Mouse (Mus musculus) telencephalon, adult 2 months (tissue): Measurements from ENCODE around the gene Golph3.

ENCODE experiments used
- DNase-seq: peaks from one replicate; pipeline ENCODE4 v3.0.0-alpha.2; 2011; ENCODE audit warnings: low read depth, low spot score

Gene Golph3

DNA sequence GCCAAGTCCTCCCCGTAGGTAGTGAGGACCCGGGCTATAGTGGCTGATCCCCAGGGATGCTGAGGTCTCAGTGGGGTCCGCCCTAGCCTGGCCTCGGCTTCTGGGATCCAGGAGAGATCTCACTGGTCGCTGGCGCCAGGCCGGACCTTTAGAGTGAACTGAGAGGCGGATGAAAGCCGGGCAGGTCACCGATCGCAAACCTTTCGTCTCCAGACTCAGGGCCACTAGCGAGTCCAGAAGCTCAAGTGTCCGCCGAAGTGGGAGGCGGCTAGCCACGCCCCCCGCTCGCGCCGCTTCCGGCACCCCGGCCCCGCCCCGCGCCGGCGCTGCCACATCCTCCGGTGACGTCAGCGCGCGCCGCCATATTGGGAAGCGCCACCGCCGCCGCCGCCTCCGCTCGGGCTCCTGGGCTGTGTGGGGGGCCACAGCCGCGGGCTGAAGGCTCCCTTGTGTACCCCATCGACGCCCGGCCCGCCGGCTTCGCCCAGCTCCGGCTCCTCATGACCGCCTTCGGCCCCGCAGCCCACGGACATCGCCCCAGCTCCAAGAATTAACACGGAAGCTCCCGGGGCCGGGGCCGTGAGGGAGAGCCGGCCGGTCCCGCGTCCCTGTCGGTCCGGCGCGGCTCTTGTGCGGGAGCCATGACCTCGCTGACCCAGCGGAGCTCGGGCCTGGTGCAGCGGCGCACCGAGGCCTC, at the start of gene Golph3:
Gene Golph3, plus strand, starts transcription at position 360 of the 697 bp plus-strand sequence.
- peak; percentile 62 for DNase-seq

DNA sequence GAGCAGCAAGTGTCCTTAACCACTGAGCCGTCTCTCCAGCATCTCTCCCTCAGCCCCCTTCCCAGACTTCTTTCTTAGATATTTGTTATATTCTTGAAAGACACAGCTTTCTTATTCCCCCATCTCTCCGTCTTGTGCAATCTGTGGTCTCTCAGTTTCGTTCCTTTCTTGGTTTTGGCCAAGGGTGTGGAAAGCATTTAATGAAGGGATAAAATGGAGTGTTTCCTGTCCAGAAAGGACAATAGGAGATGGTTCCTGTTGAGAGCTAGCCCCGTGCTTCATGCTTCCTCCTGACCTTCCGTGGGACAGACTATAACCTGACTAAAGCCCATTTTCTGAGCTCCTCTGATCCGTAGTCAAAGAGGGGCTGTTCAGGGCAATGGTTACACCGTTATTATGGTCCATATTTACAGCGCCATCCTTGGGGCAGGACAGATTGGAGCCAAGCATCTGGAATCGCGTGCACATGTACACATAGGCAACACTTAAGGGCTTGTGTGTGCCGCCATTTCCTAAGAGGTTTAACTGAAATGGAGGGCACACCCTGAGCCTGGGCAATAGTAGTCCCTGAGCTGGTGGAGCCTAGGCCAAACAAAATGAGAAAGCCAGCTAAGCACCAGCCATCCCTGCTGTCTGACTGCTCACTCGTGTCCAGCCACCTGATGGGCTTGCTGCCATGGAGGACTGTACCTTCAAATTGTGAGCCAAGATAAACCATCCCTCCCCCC, 47.8 kb upstream of the Golph3 start:
- no peak for DNase-seq

DNA sequence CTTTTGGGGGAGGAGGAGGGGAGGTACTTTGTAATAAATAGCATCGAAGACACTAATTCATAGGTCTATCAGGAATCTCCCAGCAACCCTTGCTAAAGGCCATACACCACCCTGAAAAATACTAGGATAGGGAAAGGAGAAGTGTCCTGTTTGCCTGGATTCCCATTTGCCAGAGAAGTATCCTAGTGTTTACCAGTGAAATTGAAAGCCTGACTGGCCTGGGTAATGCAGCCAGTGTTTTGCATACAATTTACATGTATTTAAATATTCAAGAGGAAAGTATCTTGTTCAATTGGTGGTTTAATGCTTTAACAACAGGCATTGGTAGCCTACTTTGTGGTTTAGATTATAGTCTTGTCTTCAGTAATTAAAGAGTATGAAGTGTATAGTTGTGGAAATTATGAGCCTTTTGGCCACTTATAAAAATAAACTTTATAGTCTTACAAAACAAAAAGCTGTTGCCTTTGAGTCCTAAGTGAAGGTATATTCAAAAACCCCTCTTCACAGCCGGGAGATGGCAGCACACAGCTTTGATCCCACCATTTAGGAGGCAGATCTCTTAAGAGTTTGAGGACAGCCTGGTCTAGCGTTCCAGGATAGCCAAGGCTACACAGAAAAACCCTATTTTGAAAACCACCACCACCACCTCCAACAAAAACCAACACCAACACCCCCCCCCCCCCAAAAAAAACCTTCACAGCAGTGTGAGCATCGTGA, 47.0 kb upstream of the Golph3 start:
- DNase-seq, result no peak

DNA sequence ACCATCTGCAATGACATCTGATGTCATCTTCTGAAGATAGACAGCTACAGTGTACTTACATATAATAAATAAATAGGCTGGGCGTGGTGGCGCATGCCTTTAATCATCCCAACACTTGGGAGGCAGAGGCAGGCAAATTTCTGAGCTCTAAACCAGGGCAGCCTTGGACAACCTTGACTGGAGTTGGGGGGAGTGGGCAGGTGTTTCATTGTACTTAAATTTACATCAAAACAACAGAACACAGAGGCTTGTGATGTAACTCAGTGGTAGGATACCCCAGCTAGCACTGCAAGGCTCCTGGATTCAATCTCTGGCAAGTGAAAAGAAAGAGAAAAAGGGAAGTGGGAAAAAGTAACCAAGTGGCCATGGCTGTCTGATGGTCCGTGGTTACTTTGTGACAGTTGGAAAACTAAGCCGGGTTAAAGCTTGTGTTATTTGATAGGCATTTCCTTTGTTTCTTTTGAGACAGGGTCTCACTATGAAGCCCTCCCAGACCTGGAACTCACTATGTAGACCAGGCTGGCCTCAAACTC, 46.1 kb upstream of the Golph3 start:
- no peak for DNase-seq

DNA sequence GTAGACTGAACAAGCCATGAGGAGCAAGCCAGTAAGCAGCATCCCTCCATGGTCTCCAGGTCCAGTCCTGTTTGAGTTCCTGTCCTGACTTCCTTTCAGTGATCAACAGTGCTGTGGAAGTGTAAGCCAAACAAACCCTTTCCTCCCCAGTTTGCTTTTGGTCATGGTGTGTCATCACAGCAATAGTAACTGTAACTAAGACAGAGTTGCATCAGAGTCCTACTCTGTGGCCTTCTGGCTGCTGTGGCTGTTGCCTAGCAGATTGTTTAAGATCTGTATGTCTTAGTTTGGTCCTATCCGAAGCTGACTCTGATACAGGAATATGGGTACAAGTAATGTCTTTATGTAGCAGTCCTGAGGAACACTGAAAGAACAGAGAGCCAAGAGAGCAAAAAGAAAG, 41.4 kb upstream of the Golph3 start:
- no peak for DNase-seq

DNA sequence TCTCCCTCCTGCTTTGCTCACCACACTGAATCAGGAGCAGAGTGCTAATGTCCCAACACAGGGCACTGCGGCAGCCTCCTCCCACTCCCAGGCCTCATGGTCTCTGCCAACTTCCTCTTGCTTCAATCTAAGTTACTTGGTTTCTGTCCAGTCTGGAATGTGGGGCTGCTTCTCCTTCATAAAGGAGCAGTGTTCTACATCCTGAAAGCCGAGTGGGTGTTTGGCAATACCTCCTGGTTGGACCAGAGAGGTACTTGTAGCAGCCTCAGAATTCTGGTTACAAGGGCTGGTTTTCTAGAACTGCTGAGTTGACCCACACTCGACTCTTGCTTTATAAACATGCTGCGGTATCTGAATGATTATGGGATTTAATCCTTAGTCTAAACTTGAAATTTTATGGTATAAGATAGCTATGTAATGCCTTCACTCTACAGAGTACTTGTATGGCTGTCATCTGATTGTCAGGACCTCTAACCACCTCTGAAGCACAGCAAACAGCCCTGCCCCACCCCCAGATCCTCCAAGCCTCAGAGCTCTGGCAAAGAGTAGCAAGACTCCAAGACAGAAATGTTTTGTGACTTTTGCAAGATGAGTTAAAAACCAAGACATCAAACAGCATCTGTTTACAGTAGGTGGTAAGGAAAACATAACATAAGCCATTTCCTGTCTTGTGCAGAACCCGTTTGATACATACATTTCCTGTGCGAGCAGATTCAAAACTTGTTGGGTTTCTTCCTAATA, 36.3 kb upstream of the Golph3 start:
- DNase-seq, result no peak

DNA sequence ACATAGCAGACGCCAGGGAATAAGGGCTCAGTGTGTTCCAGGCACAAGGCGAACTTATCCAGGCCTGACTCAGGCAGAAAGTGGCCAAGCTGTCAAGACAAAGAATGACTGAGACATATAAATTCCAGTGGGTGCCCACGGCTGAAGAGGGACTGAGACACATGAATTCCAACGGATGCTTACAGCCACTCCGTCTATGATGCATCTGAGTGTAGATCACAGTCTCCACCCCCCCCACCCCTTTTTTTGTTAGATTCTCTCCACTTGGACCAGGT, 35.8 kb upstream of the Golph3 start:
- DNase-seq, result no peak

DNA sequence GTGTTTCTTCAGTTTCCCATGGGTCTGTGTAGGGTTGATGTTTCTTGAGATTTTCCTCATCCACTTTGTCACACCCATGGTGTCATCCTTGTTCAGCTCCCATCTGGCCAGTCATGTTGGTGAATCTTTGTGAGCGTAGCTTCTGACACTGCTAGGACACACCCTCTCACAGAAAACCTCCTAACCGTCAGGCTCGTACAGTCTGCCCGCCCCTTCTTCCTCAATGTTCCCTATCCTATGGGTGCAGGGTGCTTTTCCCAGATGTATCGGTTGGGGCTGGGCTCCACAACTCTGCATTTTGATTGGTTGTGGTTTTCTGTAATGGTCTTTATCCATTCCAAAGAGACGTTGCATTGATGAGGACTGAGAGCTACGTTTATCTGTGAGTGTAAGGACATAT, 30.9 kb upstream of the Golph3 start:
- no peak for DNase-seq

DNA sequence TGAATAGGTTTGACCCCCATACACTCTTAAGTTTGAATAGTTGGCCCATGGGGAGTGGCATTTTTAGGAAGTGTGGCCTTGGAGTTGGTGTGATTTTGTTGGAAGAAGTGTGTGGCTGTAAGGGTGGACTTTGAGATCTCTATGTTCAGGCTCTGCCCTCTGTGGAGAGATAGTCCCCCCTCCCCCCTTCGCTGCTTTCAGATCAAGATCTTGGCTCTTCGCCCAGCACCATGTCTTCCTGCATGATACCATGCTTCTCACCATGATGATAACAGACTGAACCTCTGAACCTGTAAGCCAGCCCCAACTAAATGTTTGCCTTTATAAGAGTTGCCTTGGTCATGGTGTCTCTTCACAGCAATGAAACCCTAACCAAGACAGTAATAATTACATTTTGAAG, 29.5 kb upstream of the Golph3 start:
- DNase-seq, result no peak

DNA sequence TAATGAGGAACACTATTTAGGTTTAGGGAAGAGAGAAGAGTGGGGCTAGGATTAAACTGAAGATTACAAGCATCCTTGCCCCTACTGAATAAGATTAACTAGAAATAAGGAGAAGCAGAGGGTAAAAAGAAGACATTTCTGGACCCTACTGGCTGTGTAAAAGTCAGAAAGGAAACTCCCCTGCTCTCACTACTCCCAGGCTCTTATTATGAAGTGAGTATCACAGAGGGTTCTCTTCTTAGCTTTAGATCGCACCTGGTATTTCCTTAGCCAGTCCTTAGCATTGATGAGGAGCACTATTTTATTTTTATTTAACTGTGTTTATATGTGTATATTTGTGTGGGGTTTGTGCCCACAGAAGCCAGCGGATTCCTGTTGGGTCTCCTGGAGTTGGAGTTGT, 25.0 kb upstream of the Golph3 start:
- DNase-seq, result no peak

DNA sequence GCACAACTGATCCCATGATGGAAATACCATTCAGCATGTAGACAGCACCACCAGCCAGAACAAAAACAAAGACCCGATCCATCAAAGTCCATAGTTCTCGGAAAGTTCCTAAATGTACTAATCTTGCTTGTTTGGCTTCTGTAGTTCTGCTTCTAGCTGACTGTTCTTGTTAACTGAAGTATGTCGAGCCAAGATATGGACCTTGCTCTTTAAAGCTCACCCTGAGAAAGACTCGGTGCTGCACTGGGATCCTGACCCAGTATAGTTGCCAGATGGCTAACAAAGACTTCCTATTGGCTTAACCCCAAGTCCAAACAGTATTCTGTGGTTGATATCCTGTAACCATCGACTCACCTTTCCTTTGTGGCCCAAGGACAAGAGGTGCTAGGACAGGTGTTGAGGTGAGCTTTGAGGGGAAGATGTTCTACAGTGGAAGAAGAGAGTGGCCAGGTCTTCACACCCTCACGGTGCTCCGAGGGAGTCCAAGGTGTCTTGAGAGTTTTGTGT, 23.0 kb upstream of the Golph3 start:
- no peak for DNase-seq

DNA sequence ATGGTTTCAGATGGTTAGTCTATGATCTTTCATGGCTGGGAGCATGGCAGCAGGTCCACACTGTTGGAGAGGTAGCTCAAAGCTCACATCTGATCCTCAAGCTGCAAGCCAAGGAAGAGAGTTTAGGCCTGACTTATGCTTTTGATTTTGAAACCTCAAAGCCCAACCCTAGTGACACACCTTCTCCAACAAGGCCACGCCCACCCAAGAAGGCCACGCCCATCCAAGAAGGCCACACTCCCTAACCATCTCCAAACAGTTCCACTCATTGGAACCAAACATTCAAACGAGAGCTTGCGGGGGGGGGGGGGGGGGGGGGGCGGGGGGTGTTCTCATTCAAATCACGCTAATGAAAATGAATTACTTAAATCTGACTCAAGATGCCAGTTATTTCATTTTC, 19.5 kb upstream of the Golph3 start:
- DNase-seq, result no peak

DNA sequence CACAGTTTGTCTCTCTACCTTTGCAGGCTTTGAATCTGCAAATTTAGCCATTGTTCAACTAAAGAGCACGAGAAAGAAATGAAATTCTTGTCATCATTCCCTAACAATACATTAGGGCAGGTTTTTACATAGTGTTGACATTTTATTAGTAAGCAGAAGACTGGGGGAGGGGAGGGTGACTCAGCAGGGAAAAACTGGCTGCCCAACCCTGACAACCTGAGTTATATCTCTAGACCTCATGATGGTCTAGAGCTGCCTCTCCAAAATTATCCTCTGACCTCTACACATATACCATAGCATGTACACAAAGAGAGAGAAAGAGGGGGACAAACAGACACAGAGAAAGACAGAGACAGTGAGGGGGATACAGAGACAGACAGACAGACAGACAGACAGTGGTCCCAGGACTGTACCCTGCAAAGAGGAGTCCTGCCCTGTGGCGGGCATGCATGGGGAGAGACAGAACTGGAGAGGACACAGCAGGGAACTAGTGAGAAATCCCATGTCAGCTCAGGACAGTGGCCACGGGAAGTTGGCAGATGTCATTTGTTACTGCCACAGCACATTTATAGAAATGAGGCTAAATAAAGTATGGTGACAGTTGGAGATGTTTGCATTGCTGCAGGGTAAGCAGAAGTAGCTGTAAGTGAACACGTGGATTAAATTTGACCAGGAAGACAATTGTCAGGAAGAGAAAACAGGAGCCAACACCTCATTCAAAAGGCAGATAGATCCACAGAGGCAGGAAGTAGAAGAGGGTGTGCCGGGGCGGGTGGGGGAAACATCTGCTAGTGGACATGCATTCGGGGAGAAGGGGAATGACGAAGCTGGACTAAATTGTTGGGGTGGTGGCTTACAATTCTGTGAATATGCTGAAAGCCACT, 14.8 kb upstream of the Golph3 start:
- DNase-seq, result peak; percentile 24

DNA sequence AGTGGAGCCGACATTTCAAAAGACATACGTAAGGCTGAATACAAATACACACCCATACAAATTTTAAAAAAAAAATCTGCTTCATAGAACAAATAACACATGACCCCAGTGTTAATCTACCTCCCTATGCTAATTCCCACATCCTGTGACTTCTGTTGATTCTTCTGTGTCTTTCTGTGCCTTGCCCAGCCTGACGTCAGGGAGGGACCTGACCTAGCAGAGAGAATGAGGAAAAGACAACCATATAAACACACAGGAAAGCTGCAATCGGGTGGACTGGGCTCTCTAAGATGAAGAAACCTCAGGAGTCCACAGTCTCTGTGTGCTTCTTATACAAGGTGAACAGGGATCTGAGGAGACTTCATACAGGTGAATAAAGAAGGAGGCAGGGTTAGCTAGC, 14.1 kb upstream of the Golph3 start:
- DNase-seq, result no peak

DNA sequence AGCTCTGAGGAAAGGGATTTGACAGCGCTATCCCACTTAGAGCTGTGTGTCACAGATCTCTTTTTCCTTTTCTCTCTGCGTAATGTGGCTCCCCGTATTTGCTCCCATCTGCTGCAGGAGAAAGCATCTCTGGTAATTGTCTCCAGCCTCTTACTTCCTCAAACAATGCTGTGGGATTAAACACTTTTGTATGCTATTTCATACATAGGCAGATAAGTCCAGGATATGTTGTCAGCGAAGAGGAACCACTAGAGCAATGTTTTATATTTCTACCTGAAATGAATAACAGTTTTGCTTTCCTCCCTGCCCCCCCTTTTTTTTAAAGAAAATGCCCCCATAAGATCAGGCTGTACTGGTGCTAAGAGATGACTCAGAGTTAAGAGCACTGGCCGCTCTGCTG, 12.7 kb upstream of the Golph3 start:
- DNase-seq, result no peak

DNA sequence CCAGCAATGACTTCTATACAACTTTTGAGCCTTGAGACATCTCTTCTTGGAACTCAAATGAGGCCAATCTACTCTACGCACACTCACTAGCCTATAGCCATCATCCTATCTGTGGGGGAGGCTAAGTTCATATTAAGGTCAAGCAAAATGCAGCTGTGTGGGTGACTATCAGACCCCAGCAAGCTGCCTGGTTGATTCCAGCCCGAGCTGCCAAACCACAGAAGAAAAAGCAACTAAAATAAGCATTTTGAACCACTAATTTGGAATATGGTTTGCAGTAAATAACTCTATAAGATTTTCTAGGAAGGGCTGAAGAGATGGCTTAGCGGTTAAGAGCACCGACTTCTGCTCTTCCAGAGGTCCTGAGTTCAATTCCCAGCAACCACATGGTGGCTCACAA, 10.6 kb upstream of the Golph3 start:
- DNase-seq, result no peak

DNA sequence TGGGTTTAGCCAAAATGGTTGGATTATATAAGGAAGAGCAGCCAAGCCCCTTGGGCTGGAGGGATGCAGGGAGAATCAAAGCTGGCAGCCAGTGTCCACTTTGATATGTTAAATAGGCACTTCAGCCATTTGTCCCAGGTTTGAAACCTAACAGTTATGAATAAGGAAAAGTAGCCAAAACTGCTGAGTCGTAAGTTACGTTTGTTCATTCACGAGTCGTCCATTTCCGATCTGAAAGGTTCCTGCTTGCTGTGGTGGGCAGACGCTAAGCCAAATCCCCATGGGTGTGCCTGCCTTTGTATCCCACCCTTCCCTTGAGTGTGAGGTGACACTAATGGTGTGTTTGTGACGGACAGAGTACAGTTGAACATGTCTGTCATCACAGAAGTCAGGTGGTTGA, 9.8 kb upstream of the Golph3 start:
- DNase-seq, result no peak

DNA sequence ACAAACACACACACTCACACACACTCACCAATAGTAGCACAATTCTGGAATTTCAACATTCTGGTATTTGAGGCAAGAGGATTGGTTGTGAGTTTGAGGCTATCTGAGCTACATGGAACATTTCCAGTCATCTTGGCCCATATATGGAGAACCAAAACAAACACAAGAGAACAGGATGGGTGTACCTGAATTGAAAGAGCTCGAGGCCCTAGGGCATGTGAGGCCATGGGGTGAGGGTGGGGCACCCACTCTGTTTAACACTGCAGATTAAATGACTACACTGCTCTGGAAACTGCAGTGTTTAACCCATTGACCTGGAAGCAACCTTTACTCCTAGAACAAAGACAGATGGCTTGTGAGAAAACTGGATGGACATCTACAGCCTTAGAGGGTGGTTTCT, 8.0 kb upstream of the Golph3 start:
- no peak for DNase-seq

DNA sequence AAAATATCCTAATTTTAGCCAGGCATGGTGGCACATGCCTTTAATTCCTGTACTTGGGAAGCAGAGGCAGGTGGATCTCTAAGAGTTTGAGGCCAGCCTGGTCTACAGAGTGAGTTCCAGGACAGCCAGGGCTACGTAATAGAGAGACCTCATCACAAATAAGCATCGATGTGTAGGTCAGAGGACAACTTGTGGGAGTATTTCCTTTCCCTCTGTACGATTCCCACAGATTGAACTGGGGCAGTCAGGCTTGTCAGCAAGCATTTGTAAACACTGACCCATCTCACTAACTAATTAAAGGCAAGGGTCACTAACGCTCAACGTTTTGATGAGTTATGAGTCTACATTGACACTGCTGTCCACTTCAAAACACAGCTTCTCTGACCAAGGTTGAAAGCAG, 6.7 kb upstream of the Golph3 start:
- no peak for DNase-seq

DNA sequence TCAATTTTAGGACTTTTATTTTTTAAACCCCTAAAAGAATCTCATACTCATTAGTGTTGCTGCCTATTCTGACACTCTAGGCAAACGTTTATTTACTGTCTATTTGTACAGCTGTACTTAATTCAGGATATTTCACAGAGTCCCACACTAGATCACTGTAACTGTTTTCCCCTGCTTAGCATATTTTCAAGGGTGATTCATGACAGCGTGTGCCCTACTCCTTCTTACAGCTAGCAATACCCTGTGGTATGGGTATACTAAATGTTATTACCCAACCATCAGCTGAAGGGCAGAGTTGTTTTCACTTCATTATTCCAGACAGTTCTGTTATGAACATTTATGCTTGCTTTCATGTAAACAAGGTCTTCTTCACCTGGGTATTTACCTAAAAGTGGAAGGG, 5.3 kb upstream of the Golph3 start:
- DNase-seq, result no peak

DNA sequence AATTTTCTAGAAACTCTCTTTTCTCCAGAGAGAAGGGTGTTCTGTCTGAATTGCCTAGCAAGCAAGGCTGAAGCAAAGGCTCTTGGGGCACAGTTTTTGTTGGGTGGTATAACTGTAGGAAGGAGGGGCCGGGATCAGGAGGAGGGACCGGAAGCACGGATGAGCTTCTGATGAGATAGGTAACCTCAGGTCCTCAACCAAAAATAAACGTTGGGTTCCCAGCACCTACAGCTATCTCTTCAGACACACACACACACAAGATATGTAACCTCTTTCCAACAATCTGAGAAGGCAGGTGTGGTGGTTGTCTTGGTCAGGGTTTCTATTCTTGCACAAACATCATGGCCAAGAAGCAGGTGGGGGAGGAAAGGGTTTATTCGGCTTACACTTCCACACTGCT, 4.0 kb upstream of the Golph3 start:
- DNase-seq, result no peak
